8 mouse cellular contexts compared by ENCODE assay signal in the genomic region with DNA sequence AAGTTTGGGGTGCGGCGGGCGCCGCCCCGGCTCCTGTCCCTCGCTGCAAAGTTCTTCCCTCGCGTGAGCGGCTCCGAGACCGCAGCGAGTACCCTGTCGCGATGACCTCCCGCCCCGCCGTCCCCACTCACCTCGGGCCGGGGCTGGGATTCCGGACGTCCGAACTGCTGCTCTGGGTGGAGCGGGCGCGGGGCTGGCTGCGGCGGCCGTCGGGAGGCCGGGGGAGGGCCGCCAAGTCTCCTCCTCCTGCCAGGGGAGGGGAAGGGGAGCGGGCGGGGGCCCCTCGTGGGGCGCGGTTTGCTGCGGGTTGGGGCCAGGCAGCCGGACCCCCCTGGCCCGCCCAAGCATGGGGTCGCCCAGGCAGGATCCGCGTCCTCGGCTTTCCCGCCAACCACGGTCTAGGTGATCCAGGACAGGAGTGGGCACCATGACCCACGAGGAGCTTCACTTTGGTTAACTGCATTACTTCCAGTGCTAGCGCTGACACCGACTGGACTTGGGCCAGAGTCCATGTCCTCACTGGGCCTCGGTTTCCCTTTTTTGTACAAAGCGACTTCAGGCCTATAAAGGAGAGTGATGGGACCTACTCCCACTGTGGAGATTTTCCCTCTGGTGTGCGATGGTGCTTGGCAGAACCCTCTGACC. TPM values are rescaled to one million over a fixed set of nuclear protein-coding genes. Genes with fewer than 3 reads are reported as not detected.
DNase-seq lines count a peak whose midpoint lies in the region; ATAC-seq and TF ChIP-seq lines count a peak whose summit lies in the region.

A gene (minus strand): TSS at position 248 of the 645 bp plus-strand sequence.

- 2% methylated on average over 51 of the region's 51 CpGs for WGBS in embryonic facial prominence, embryonic 15.5 days
- 2% methylated on average over 44 of the region's 51 CpGs for WGBS in limb, embryonic 14.5 days
- 3% methylated on average over 38 of the region's 51 CpGs for WGBS in midbrain, postnatal 0 days

- peaks cover 56% of the 10 kb centered on the region for H3K4me1 ChIP-seq in megakaryocyte, embryonic 14.5 days
- H3K4me1 ChIP-seq in embryonic facial prominence, embryonic 15.5 days = peaks cover 47% of the 10 kb centered on the region
- peaks cover 39% of the 10 kb centered on the region for H3K4me1 ChIP-seq in limb, embryonic 14.5 days (ENCODE audit: control insufficient read depth, insufficient read depth, low read length)
- peaks cover 8% of the 10 kb centered on the region for H3K4me1 ChIP-seq in midbrain, postnatal 0 days (ENCODE audit: insufficient read depth, low read length)

- no peaks in the 10 kb centered on the region for H3K36me3 ChIP-seq in megakaryocyte, embryonic 14.5 days (replicated peaks; ENCODE audit: low read length)
- H3K36me3 ChIP-seq in embryonic facial prominence, embryonic 15.5 days = no peaks in the 10 kb centered on the region
- H3K36me3 ChIP-seq in limb, embryonic 14.5 days (ENCODE audit: control insufficient read depth, insufficient read depth, low read length) = peaks cover 11% of the 10 kb centered on the region; the same call in 1 of the 2 replicates
- H3K36me3 ChIP-seq in midbrain, postnatal 0 days (ENCODE audit: insufficient read depth, low read length) = no peaks in the 10 kb centered on the region

- peaks cover 92% of the 10 kb centered on the region for H3K27me3 ChIP-seq in megakaryocyte, embryonic 14.5 days (replicated peaks)
- H3K27me3 ChIP-seq in embryonic facial prominence, embryonic 15.5 days = no peaks in the 10 kb centered on the region
- no peaks in the 10 kb centered on the region for H3K27me3 ChIP-seq in limb, embryonic 14.5 days (ENCODE audit: control insufficient read depth, insufficient read depth, low read length)
- peaks cover 33% of the 10 kb centered on the region for H3K27me3 ChIP-seq in midbrain, postnatal 0 days (ENCODE audit: insufficient read depth, low read length)

- peak; percentile 80 to 83 for DNase-seq in heart, postnatal 14 days
- DNase-seq in limb, embryonic 14.5 days (ENCODE audit: low spot score) = peak; percentile 57
- no peak for DNase-seq in midbrain, postnatal 0 days (ENCODE audit: low spot score)
- DNase-seq in retina, postnatal 1 day = no peak
- DNase-seq in spleen, adult 12 weeks (ENCODE audit: low spot score) = no peak

- ATAC-seq in megakaryocyte, adult 5-6 weeks (ENCODE audit: poor library complexity, severe bottlenecking) = no peak
- ATAC-seq in embryonic facial prominence, embryonic 15.5 days (ENCODE audit: insufficient number of reproducible peaks, low FRiP score, low TSS enrichment, low read depth) = peak; percentile 64
- peak; percentile 69 for ATAC-seq in limb, embryonic 14.5 days (ENCODE audit: low FRiP score, low read depth)
- no peak for ATAC-seq in midbrain, postnatal 0 days (ENCODE audit: low FRiP score)

- peak within 1 kb of the TSS; percentile 90 for H3K27ac ChIP-seq in embryonic facial prominence, embryonic 15.5 days (replicated peaks)
- H3K27ac ChIP-seq in limb, embryonic 14.5 days (replicated peaks; ENCODE audit: low read depth, low read length) = peak within 1 kb of the TSS; percentile 91
- H3K27ac ChIP-seq in midbrain, postnatal 0 days (ENCODE audit: low read depth, low read length) = no peak within 1 kb of the TSS

- no peak for TF ChIP-seq CTCF in midbrain, postnatal 0 days (IDR thresholded peaks at IDR 0.05)

- no peak for TF ChIP-seq POLR2A in limb, embryonic 14.5 days (IDR thresholded peaks at IDR 0.05; ENCODE audit: borderline replicate concordance, extremely low read depth, insufficient read depth, insufficient read length)

- H3K9ac ChIP-seq in embryonic facial prominence, embryonic 15.5 days = peak within 1 kb of the TSS; percentile 64
- H3K9ac ChIP-seq in limb, embryonic 14.5 days (ENCODE audit: low read depth, low read length, severe bottlenecking) = peak within 1 kb of the TSS; percentile 95
- peak within 1 kb of the TSS; percentile 48 for H3K9ac ChIP-seq in midbrain, postnatal 0 days (replicated peaks; ENCODE audit: low read length, poor library complexity, severe bottlenecking)

- intact Hi-C loops in heart, postnatal 14 days (cut with DNase I) = loop anchor here (10.0 kb wide), 1 partner anchor 313 kb away; a partner anchor contains a TSS

- peak within 1 kb of the TSS; percentile 72 for H3K4me2 ChIP-seq in embryonic facial prominence, embryonic 15.5 days (replicated peaks)
- H3K4me2 ChIP-seq in limb, embryonic 14.5 days (replicated peaks; ENCODE audit: low read depth, low read length, severe bottlenecking) = peak within 1 kb of the TSS; percentile 57
- peak within 1 kb of the TSS; percentile 80 for H3K4me2 ChIP-seq in midbrain, postnatal 0 days (ENCODE audit: low read depth, low read length, poor library complexity, severe bottlenecking)

- H3K9me3 ChIP-seq in megakaryocyte, embryonic 14.5 days = peaks cover 10% of the 10 kb centered on the region
- H3K9me3 ChIP-seq in embryonic facial prominence, embryonic 15.5 days (replicated peaks) = no peaks in the 10 kb centered on the region
- no peaks in the 10 kb centered on the region for H3K9me3 ChIP-seq in limb, embryonic 14.5 days (ENCODE audit: control insufficient read depth, low read length)
- no peaks in the 10 kb centered on the region for H3K9me3 ChIP-seq in midbrain, postnatal 0 days (ENCODE audit: low read length)

- H3K4me3 ChIP-seq in megakaryocyte, embryonic 14.5 days (replicated peaks) = peak within 1 kb of the TSS; percentile 91
- peak within 1 kb of the TSS; percentile 69 for H3K4me3 ChIP-seq in embryonic facial prominence, embryonic 15.5 days (replicated peaks)
- H3K4me3 ChIP-seq in limb, embryonic 14.5 days (replicated peaks; ENCODE audit: low read length) = peak within 1 kb of the TSS; percentile 81
- H3K4me3 ChIP-seq in midbrain, postnatal 0 days (ENCODE audit: low read depth, low read length) = peak within 1 kb of the TSS; percentile 53

RNA-seq across cellular contexts. Expression of the gene that starts here (rescaled TPM):
- 0.73 and 1.4 TPM in 2 replicates for polyA plus RNA-seq in megakaryocyte, embryonic 14.5 days (2012; ENCODE audit: insufficient read depth, low replicate concordance)
- total RNA-seq in megakaryocyte, adult 5-6 weeks (2015) = 1.8 and 3.3 TPM in 2 replicates
- total RNA-seq in megakaryocyte, adult 5-6 weeks (2017) = 9.1 and 10.7 TPM in 2 replicates
- polyA plus RNA-seq in embryonic facial prominence, embryonic 15.5 days (2015; fragmentation: Nextera tagmentation; extraction: Ambion mirVana) = 42.3 and 44.6 TPM in 2 replicates
- total RNA-seq in heart, postnatal 14 days (2021) = 10 to 100 TPM; 10.8 to 10.9 TPM
- 60.1 and 60.7 TPM in 2 replicates for polyA plus RNA-seq in limb, embryonic 14.5 days (2012; rRNA removed)
- polyA plus RNA-seq in limb, embryonic 14.5 days (2014; fragmentation: Nextera tagmentation; extraction: Ambion mirVana) = 52.9 and 66.3 TPM in 2 replicates
- 5.4 and 6.1 TPM in 2 replicates for total RNA-seq in midbrain, postnatal 0 days (2014; rRNA removed)
- 3.6 and 3.7 TPM in 2 replicates for polyA plus RNA-seq in midbrain, postnatal 0 days (2015; fragmentation: Nextera tagmentation; extraction: Ambion mirVana)

Comparison
In these comparisons a context has a peak if more than half of its experiments do, and no peak if none do; other contexts are left out.
1. ATAC-seq: peak in embryonic facial prominence, embryonic 15.5 days (single experiment) and limb, embryonic 14.5 days (single experiment); none in megakaryocyte, adult 5-6 weeks (single experiment) and midbrain, postnatal 0 days (single experiment).
2. DNase-seq: peak in heart, postnatal 14 days (2 of 2) and limb, embryonic 14.5 days (single experiment); none in midbrain, postnatal 0 days (single experiment), retina, postnatal 1 day (single experiment) and spleen, adult 12 weeks (single experiment).
3. Peak in every context shown above with its lines, with median percentiles within 50 percentile points of each other: H3K4me3 ChIP-seq, H3K4me2 ChIP-seq and H3K9ac ChIP-seq.